In genomic region chr13:73252022-73252421, GRCm38 (mm10) we compare ENCODE assay signal across 25 mouse cellular contexts. TPM values are rescaled to one million over a fixed set of nuclear protein-coding genes. Genes with fewer than 3 reads are reported as not detected.
DNase-seq lines count a peak whose midpoint lies in the region; ATAC-seq and TF ChIP-seq lines count a peak whose summit lies in the region.
"Had no signal": no experiment of that assay in that cellular context is flagged by ENCODE, and none has a peak within 500 bp of the region (broad histone marks: within the 10 kb centered on the region; RNA-seq: fewer than 3 reads in every experiment).

No protein-coding gene starts in this region.

- H3K9me3 ChIP-seq in heart, postnatal 0 days (replicated peaks; ENCODE audit: control insufficient read depth, low read length), result no peaks in the 10 kb centered on the region
- H3K9me3 ChIP-seq in heart, embryonic 11.5 days (replicated peaks; ENCODE audit: control insufficient read depth, low read length), result no peaks in the 10 kb centered on the region
- no peaks in the 10 kb centered on the region for H3K9me3 ChIP-seq in liver, postnatal 0 days (ENCODE audit: low read length)
- H3K9me3 ChIP-seq: embryonic facial prominence, embryonic 13.5 days; heart, embryonic 12.5 days; limb, embryonic 13.5 days; lung, embryonic 15.5 days had no signal

- no peak overlapping the region for H3K4me3 ChIP-seq in heart, postnatal 0 days (ENCODE audit: low read depth, low read length)
- H3K4me3 ChIP-seq in heart, embryonic 11.5 days (ENCODE audit: low read depth, low read length), result no peak overlapping the region
- no peak overlapping the region for H3K4me3 ChIP-seq in liver, postnatal 0 days (ENCODE audit: low read depth, low read length)
- no peak overlapping the region for H3K4me3 ChIP-seq in small intestine, adult 2 months (ENCODE audit: low read depth, low read length)
- H3K4me3 ChIP-seq: embryonic facial prominence, embryonic 13.5 days; heart, embryonic 12.5 days; limb, embryonic 13.5 days; lung, embryonic 15.5 days had no signal

- H3K9ac ChIP-seq in heart, postnatal 0 days (replicated peaks; ENCODE audit: low read depth, low read length), result no peak overlapping the region
- H3K9ac ChIP-seq in heart, embryonic 11.5 days (ENCODE audit: low read depth, low read length), result no peak overlapping the region
- no peak overlapping the region for H3K9ac ChIP-seq in liver, postnatal 0 days (replicated peaks)
- H3K9ac ChIP-seq: embryonic facial prominence, embryonic 13.5 days; heart, embryonic 12.5 days; limb, embryonic 13.5 days; lung, embryonic 15.5 days had no signal

- peak; percentile 37; the same call in 1 of the 2 replicates for TF ChIP-seq CTCF in heart, postnatal 0 days (IDR thresholded peaks at IDR 0.05; ENCODE audit: low read depth)
- TF ChIP-seq CTCF in liver, postnatal 0 days (IDR thresholded peaks at IDR 0.05; ENCODE audit: low read depth), result peak; percentile 46
- peak; percentile 51; the same call in 1 of the 2 replicates for TF ChIP-seq CTCF in small intestine, adult 2 months (IDR thresholded peaks at IDR 0.05; ENCODE audit: extremely low read depth, insufficient read length, insufficient replicate concordance, low read depth, low read length)

- no peak for TF ChIP-seq POLR2A in small intestine, adult 2 months (IDR thresholded peaks at IDR 0.05; ENCODE audit: low read depth, low read length)

- 0 out of 2 replicates have a peak, but pooled peaks cover 3% of the 10 kb centered on the region for H3K27me3 ChIP-seq in heart, postnatal 0 days (ENCODE audit: control insufficient read depth, insufficient read depth, low read length)
- peaks cover 6% of the 10 kb centered on the region for H3K27me3 ChIP-seq in heart, embryonic 11.5 days (ENCODE audit: control insufficient read depth, insufficient read depth, low read length)
- no peaks in the 10 kb centered on the region for H3K27me3 ChIP-seq in liver, postnatal 0 days (ENCODE audit: insufficient read depth, low read length)
- peaks cover under 1% of the 10 kb centered on the region; the same call in 1 of the 2 replicates for H3K27me3 ChIP-seq in small intestine, adult 2 months (ENCODE audit: control insufficient read depth, insufficient read depth, low read length)

- no peaks in the 10 kb centered on the region for H3K4me1 ChIP-seq in heart, postnatal 0 days (ENCODE audit: control insufficient read depth, insufficient read depth)
- no peaks in the 10 kb centered on the region for H3K4me1 ChIP-seq in heart, embryonic 11.5 days (ENCODE audit: control insufficient read depth, insufficient read depth, low read length)
- H3K4me1 ChIP-seq in liver, postnatal 0 days (ENCODE audit: insufficient read depth), result no peaks in the 10 kb centered on the region
- no peaks in the 10 kb centered on the region for H3K4me1 ChIP-seq in small intestine, adult 2 months (ENCODE audit: control insufficient read depth, insufficient read depth, insufficient read length, low read length)
- H3K4me1 ChIP-seq: embryonic facial prominence, embryonic 13.5 days; heart, embryonic 12.5 days; limb, embryonic 13.5 days; lung, embryonic 15.5 days had no signal

- ATAC-seq in heart, postnatal 0 days (ENCODE audit: insufficient read depth, low read depth), result no peak
- no peak for ATAC-seq in heart, embryonic 11.5 days (replicated peaks; ENCODE audit: insufficient number of reproducible peaks, low FRiP score, low TSS enrichment)
- ATAC-seq in liver, postnatal 0 days, result no peak

- no peaks in the 10 kb centered on the region for H3K36me3 ChIP-seq in heart, postnatal 0 days (replicated peaks; ENCODE audit: control insufficient read depth, insufficient read depth, low read length)
- no peaks in the 10 kb centered on the region for H3K36me3 ChIP-seq in heart, embryonic 11.5 days (ENCODE audit: control insufficient read depth, insufficient read depth, low read length)
- H3K36me3 ChIP-seq in liver, postnatal 0 days (replicated peaks; ENCODE audit: insufficient read depth, low read length), result no peaks in the 10 kb centered on the region
- no peaks in the 10 kb centered on the region for H3K36me3 ChIP-seq in small intestine, adult 2 months (ENCODE audit: control insufficient read depth, insufficient read depth, low read length)
- H3K36me3 ChIP-seq: embryonic facial prominence, embryonic 13.5 days; heart, embryonic 12.5 days; limb, embryonic 13.5 days; lung, embryonic 15.5 days had no signal

- TF ChIP-seq EP300 in heart, postnatal 0 days (IDR thresholded peaks at IDR 0.05; ENCODE audit: low read depth), result no peak
- TF ChIP-seq EP300 in liver, postnatal 0 days (IDR thresholded peaks at IDR 0.05; ENCODE audit: low read depth), result no peak

- H3K4me2 ChIP-seq in heart, postnatal 0 days (ENCODE audit: low read depth, low read length), result no peak overlapping the region
- H3K4me2 ChIP-seq in heart, embryonic 11.5 days, result no peak overlapping the region
- no peak overlapping the region for H3K4me2 ChIP-seq in liver, postnatal 0 days (ENCODE audit: low read depth, low read length)
- H3K4me2 ChIP-seq: embryonic facial prominence, embryonic 13.5 days; heart, embryonic 12.5 days; limb, embryonic 13.5 days; lung, embryonic 15.5 days had no signal

- 61% methylated on average over 5 of the region's 5 CpGs for WGBS in heart, postnatal 0 days
- 47% methylated on average over 5 of the region's 5 CpGs for WGBS in heart, embryonic 11.5 days (ENCODE audit: insufficient replicate concordance)
- WGBS in liver, postnatal 0 days (ENCODE audit: insufficient replicate concordance), result 55% methylated on average over 5 of the region's 5 CpGs
- 33% methylated on average over 5 of the region's 5 CpGs for WGBS in small intestine, adult 2 months

- no peak overlapping the region for H3K27ac ChIP-seq in heart, postnatal 0 days (ENCODE audit: low read depth)
- H3K27ac ChIP-seq in heart, embryonic 11.5 days (ENCODE audit: low read depth, low read length), result no peak overlapping the region
- no peak overlapping the region for H3K27ac ChIP-seq in liver, postnatal 0 days (ENCODE audit: low read depth)
- H3K27ac ChIP-seq in small intestine, adult 2 months (ENCODE audit: insufficient read depth, low read depth, low read length), result no peak overlapping the region
- H3K27ac ChIP-seq: embryonic facial prominence, embryonic 13.5 days; limb, embryonic 13.5 days; lung, embryonic 15.5 days had no signal

- DNase-seq in heart, postnatal 0 days (ENCODE audit: low spot score), result no peak
- no peak for DNase-seq in liver, postnatal 0 days
- DNase-seq in liver, result no peak
- DNase-seq in ES-CJ7 (ENCODE audit: low read depth, low spot score), result peak; percentile 70
- DNase-seq in frontal cortex, postnatal 14 days (ENCODE audit: low spot score in 2 of 2), result no peak
- DNase-seq: adrenal gland, postnatal 10 days; cerebellum, adult 18-20 months; gastrocnemius, postnatal 25 days; layer of hippocampus, adult 9-11 months; midbrain, embryonic 14.5 days; retina, postnatal 1 day; right cerebral cortex, postnatal 4 days; thymus, adult 18-20 months had no signal

RNA-seq across cellular contexts. Expression of gene Irx4, which starts 8.3 kb away (rescaled TPM):
- 64.0 and 85.4 TPM in 2 replicates for total RNA-seq in heart, postnatal 0 days (2014; rRNA removed; ENCODE audit: low replicate concordance)
- polyA plus RNA-seq in heart, postnatal 0 days (2015; fragmentation: Nextera tagmentation; extraction: Ambion mirVana), result 43.4 and 54.9 TPM in 2 replicates
- polyA plus RNA-seq in heart, embryonic 11.5 days (2014; fragmentation: Nextera tagmentation; extraction: Ambion mirVana), result 39.2 and 45.9 TPM in 2 replicates
- polyA plus RNA-seq in liver, postnatal 0 days (2015; fragmentation: Nextera tagmentation; extraction: Ambion mirVana), result not detected in 2 replicates
- 0.34 TPM in 1 of 2 replicates, not detected in the other for polyA plus RNA-seq in small intestine, adult 2 months (2012; rRNA removed)
- total RNA-seq: adrenal gland, postnatal 10 days; common myeloid progenitor, adult 5-6 weeks; gastrocnemius, postnatal 25 days; hematopoietic stem cell, adult 5-6 weeks; left cerebral cortex, postnatal 10 days; megakaryocyte, adult 5-6 weeks had no signal
- polyA plus RNA-seq: frontal cortex, adult 2 months; urinary bladder, adult 2 months had no signal

Comparison
In these comparisons a context has a peak if more than half of its experiments do, and no peak if none do; other contexts are left out.
1. RNA of gene Irx4, which starts 8.3 kb away (polyA plus RNA-seq): 43.4 to 54.9 TPM in heart, postnatal 0 days and 39.2 to 45.9 TPM in heart, embryonic 11.5 days; 0.34 TPM in small intestine, adult 2 months and not detected in liver, postnatal 0 days; every median in the first group is over 10 times any median in the second.
2. Peak in every context shown above with its lines, with median percentiles within 50 percentile points of each other: CTCF ChIP-seq.